Mouse (Mus musculus): ENCODE data around the gene Stambpl1. TPM values are rescaled to one million over a fixed set of nuclear protein-coding genes. Genes with fewer than 3 reads are reported as not detected.
A peak's percentile ranks its signal among the peaks of the same experiment; 100 is the strongest.

Stambpl1 gene
- polyA plus RNA-seq, 1 experiment: 2.2 TPM

DNA sequence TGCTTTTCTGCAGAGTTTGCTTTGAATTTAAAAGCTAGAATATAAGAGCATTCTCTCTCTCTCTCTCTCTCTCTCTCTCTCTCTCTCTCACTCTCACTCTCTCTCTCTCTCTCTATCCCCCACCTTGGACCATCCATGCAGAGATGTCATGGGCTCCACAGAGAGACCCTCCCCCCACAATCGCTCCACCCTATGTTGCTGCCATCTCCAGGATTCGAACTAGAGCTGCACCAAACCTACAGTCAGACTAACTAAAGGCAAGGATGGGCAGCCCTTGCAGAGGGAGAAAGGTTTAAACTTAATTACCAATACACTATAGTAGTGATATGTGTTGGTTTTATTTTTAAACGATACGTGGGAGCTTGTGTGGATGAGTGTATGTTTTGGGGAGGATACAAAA is 58.6 kb downstream of the Stambpl1 start:
- Histone ChIP-seq H3K27ac (ENCODE audit: insufficient read depth, low read depth, low read length) (no peak overlapping the region), H3K4me1 (ENCODE audit: control insufficient read depth, insufficient read depth, low read length) (no peaks in the 10 kb centered on the region), H3K4me3 (ENCODE audit: insufficient read depth, low read depth, low read length) (no peak overlapping the region), H3K36me3 (ENCODE audit: control insufficient read depth, insufficient read depth, low read length) (no peaks in the 10 kb centered on the region), H3K27me3 (replicated peaks; ENCODE audit: control insufficient read depth, insufficient read depth, low read length) (no peaks in the 10 kb centered on the region)
- TF ChIP-seq CTCF (conservative IDR thresholded peaks at IDR 0.05; ENCODE audit: insufficient read depth, insufficient read length, low read depth, low read length): no peak
- no peak for TF ChIP-seq POLR2A (IDR thresholded peaks at IDR 0.05; ENCODE audit: low read depth, low read length)
- WGBS: 87% methylated on average over 4 of the region's 4 CpGs
- no peak for DNase-seq

DNA sequence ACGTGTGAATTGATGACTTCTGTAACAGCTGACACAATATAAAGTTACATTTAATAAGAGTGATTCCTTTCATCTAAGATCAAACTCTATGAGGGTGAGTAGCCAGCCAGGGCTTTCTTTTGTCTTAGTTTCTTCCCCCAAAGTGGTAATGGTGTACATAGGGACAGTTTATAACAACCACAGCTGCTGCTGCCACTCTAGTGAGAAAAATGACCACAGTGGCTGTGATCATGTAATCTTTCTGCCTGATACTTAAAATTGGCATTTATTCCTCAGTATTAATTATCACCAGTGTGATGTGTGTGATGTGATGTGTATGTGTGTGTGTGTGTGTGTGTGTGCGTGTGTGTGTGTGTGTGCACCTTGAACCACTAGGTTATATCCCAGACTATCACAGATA is 59.9 kb downstream of the Stambpl1 start:
- DNase-seq: no peak
- H3K4me1 ChIP-seq (ENCODE audit: control insufficient read depth, insufficient read depth, low read length): no peaks in the 10 kb centered on the region
- no peaks in the 10 kb centered on the region for H3K27me3 ChIP-seq (replicated peaks; ENCODE audit: control insufficient read depth, insufficient read depth, low read length)
- no peak for TF ChIP-seq CTCF (conservative IDR thresholded peaks at IDR 0.05; ENCODE audit: insufficient read depth, insufficient read length, low read depth, low read length)
- TF ChIP-seq POLR2A (IDR thresholded peaks at IDR 0.05; ENCODE audit: low read depth, low read length): no peak
- H3K36me3 ChIP-seq (ENCODE audit: control insufficient read depth, insufficient read depth, low read length): no peaks in the 10 kb centered on the region
- 49% methylated on average over 2 of the region's 2 CpGs for WGBS
- no peak overlapping the region for H3K4me3 ChIP-seq (ENCODE audit: insufficient read depth, low read depth, low read length)
- no peak overlapping the region for H3K27ac ChIP-seq (ENCODE audit: insufficient read depth, low read depth, low read length)

GRCm38 (mm10) chr19:34252450-34252849 is 60.4 kb downstream of the Stambpl1 start:
- Histone ChIP-seq H3K4me3 (ENCODE audit: insufficient read depth, low read depth, low read length) (no peak overlapping the region), H3K27ac (ENCODE audit: insufficient read depth, low read depth, low read length) (no peak overlapping the region), H3K36me3 (ENCODE audit: control insufficient read depth, insufficient read depth, low read length) (no peaks in the 10 kb centered on the region), H3K4me1 (ENCODE audit: control insufficient read depth, insufficient read depth, low read length) (no peaks in the 10 kb centered on the region), H3K27me3 (replicated peaks; ENCODE audit: control insufficient read depth, insufficient read depth, low read length) (no peaks in the 10 kb centered on the region)
- WGBS: 63% methylated on average over 9 of the region's 9 CpGs
- TF ChIP-seq POLR2A (IDR thresholded peaks at IDR 0.05; ENCODE audit: low read depth, low read length) (no peak), CTCF (conservative IDR thresholded peaks at IDR 0.05; ENCODE audit: insufficient read depth, insufficient read length, low read depth, low read length) (no peak)
- no peak for DNase-seq

- Histone ChIP-seq H3K4me3 (ENCODE audit: insufficient read depth, low read depth, low read length) (no peak overlapping the region), H3K36me3 (ENCODE audit: control insufficient read depth, insufficient read depth, low read length) (no peaks in the 10 kb centered on the region), H3K27me3 (replicated peaks; ENCODE audit: control insufficient read depth, insufficient read depth, low read length) (no peaks in the 10 kb centered on the region), H3K4me1 (ENCODE audit: control insufficient read depth, insufficient read depth, low read length) (no peaks in the 10 kb centered on the region), H3K27ac (ENCODE audit: insufficient read depth, low read depth, low read length) (peak overlapping the region; percentile 26)
- TF ChIP-seq CTCF (conservative IDR thresholded peaks at IDR 0.05; ENCODE audit: insufficient read depth, insufficient read length, low read depth, low read length): no peak
- no peak for TF ChIP-seq POLR2A (IDR thresholded peaks at IDR 0.05; ENCODE audit: low read depth, low read length)
- 27% methylated on average over 14 of the region's 14 CpGs for WGBS
- DNase-seq: peak; percentile 39
Measured at GRCm38 (mm10) chr19:34254101-34254879, 62.3 kb downstream of the Stambpl1 start.

GRCm38 (mm10) chr19:34254880-34255681 is 63.1 kb downstream of the Stambpl1 start, which contains the start of gene Acta2:
TSS of gene Acta2 (minus strand) at chr19:34255590.
- DNase-seq: peak; percentile 11
- no peak for TF ChIP-seq POLR2A (IDR thresholded peaks at IDR 0.05; ENCODE audit: low read depth, low read length)
- TF ChIP-seq CTCF (conservative IDR thresholded peaks at IDR 0.05; ENCODE audit: insufficient read depth, insufficient read length, low read depth, low read length): no peak
- no peaks in the 10 kb centered on the region for H3K27me3 ChIP-seq (replicated peaks; ENCODE audit: control insufficient read depth, insufficient read depth, low read length)
- H3K36me3 ChIP-seq (ENCODE audit: control insufficient read depth, insufficient read depth, low read length): no peaks in the 10 kb centered on the region
- H3K27ac ChIP-seq (ENCODE audit: insufficient read depth, low read depth, low read length): peak within 1 kb of the TSS; percentile 26
- no peaks in the 10 kb centered on the region for H3K4me1 ChIP-seq (ENCODE audit: control insufficient read depth, insufficient read depth, low read length)
- H3K4me3 ChIP-seq (ENCODE audit: insufficient read depth, low read depth, low read length): no peak within 1 kb of the TSS
- 31% methylated on average over 16 of the region's 16 CpGs for WGBS

- DNase-seq: no peak
- no peak overlapping the region for H3K27ac ChIP-seq (ENCODE audit: insufficient read depth, low read depth, low read length)
- H3K36me3 ChIP-seq (ENCODE audit: control insufficient read depth, insufficient read depth, low read length): no peaks in the 10 kb centered on the region
- no peak overlapping the region for H3K4me3 ChIP-seq (ENCODE audit: insufficient read depth, low read depth, low read length)
- H3K4me1 ChIP-seq (ENCODE audit: control insufficient read depth, insufficient read depth, low read length): no peaks in the 10 kb centered on the region
- 62% methylated on average over 5 of the region's 5 CpGs for WGBS
- TF ChIP-seq POLR2A (IDR thresholded peaks at IDR 0.05; ENCODE audit: low read depth, low read length) (no peak), CTCF (conservative IDR thresholded peaks at IDR 0.05; ENCODE audit: insufficient read depth, insufficient read length, low read depth, low read length) (no peak)
- H3K27me3 ChIP-seq (replicated peaks; ENCODE audit: control insufficient read depth, insufficient read depth, low read length): no peaks in the 10 kb centered on the region
Measured at GRCm38 (mm10) chr19:34256149-34256548, 64.1 kb downstream of the Stambpl1 start.

DNA sequence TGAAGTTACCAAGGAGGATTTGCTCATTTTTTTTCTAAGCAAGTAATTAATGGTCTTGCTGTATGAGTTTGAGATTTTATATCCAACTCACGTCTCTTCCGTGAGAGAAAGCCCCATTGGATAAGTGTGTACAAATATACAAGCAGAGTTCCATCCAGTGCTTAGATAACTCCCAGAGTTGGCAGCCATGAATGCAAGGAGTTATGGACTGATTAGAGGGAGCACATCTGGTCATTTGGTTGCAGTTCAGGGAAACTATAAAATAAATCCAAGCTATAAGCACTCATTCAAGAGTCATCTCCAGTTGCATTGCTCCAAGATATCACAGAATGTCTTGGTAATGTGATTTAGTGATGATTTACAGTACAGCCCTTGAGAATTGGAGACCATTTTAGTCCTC is 64.9 kb downstream of the Stambpl1 start:
- WGBS: 88% methylated on average over 2 of the region's 2 CpGs
- Histone ChIP-seq H3K27me3 (replicated peaks; ENCODE audit: control insufficient read depth, insufficient read depth, low read length) (no peaks in the 10 kb centered on the region), H3K4me1 (ENCODE audit: control insufficient read depth, insufficient read depth, low read length) (no peaks in the 10 kb centered on the region), H3K4me3 (ENCODE audit: insufficient read depth, low read depth, low read length) (no peak overlapping the region), H3K27ac (ENCODE audit: insufficient read depth, low read depth, low read length) (no peak overlapping the region), H3K36me3 (ENCODE audit: control insufficient read depth, insufficient read depth, low read length) (no peaks in the 10 kb centered on the region)
- TF ChIP-seq CTCF (conservative IDR thresholded peaks at IDR 0.05; ENCODE audit: insufficient read depth, insufficient read length, low read depth, low read length): no peak
- TF ChIP-seq POLR2A (IDR thresholded peaks at IDR 0.05; ENCODE audit: low read depth, low read length): no peak
- DNase-seq: no peak
